Mouse (Mus musculus): ENCODE results near the gene Zfp870. TPM values are rescaled to one million over a fixed set of nuclear protein-coding genes. Genes with fewer than 3 reads are reported as not detected.

Zfp870 gene
- polyA plus RNA-seq (2012), result 0.01 TPM in 1 of 2 replicates, not detected in the other

- peak within 1 kb of the TSS; percentile 72 for H3K4me3 ChIP-seq (replicated peaks)
- H3K36me3 ChIP-seq (ENCODE audit: control insufficient read depth), result no peaks in the 10 kb centered on the region
- no peaks in the 10 kb centered on the region for H3K9me3 ChIP-seq (ENCODE audit: control insufficient read depth, low read length)
- H3K27me3 ChIP-seq (ENCODE audit: control insufficient read depth), result no peaks in the 10 kb centered on the region
- no peak for TF ChIP-seq GATA1 (IDR thresholded peaks at IDR 0.05; ENCODE audit: low read length)
- H3K4me1 ChIP-seq (ENCODE audit: control insufficient read depth), result peaks cover 17% of the 10 kb centered on the region
Measured at GRCm38 (mm10) chr17:32891239-32892180, at the start of gene Zfp870. Gene Zfp870 (minus strand): TSS chr17:32891642.

- no peak for TF ChIP-seq TAL1 (IDR thresholded peaks at IDR 0.05; ENCODE audit: low read length)
- no peak for TF ChIP-seq GATA1 (IDR thresholded peaks at IDR 0.05; ENCODE audit: low read length)
- Histone ChIP-seq H3K4me3 (replicated peaks) (no peak overlapping the region), H3K27me3 (ENCODE audit: control insufficient read depth) (no peaks in the 10 kb centered on the region), H3K36me3 (ENCODE audit: control insufficient read depth) (no peaks in the 10 kb centered on the region), H3K9me3 (ENCODE audit: control insufficient read depth, low read length) (no peaks in the 10 kb centered on the region), H3K4me1 (ENCODE audit: control insufficient read depth) (no peaks in the 10 kb centered on the region)
Measured at GRCm38 (mm10) chr17:32939831-32940230, 48.4 kb upstream of the Zfp870 start.

GRCm38 (mm10) chr17:32927803-32928202 lies 36.4 kb upstream of the Zfp870 start:
- H3K36me3 ChIP-seq (ENCODE audit: control insufficient read depth), result no peaks in the 10 kb centered on the region
- no peak overlapping the region for H3K4me3 ChIP-seq (replicated peaks)
- no peak for TF ChIP-seq GATA1 (IDR thresholded peaks at IDR 0.05; ENCODE audit: low read length)
- H3K9me3 ChIP-seq (ENCODE audit: control insufficient read depth, low read length), result no peaks in the 10 kb centered on the region
- H3K27me3 ChIP-seq (ENCODE audit: control insufficient read depth), result no peaks in the 10 kb centered on the region
- H3K4me1 ChIP-seq (ENCODE audit: control insufficient read depth), result peaks cover 5% of the 10 kb centered on the region

- Histone ChIP-seq H3K9me3 (ENCODE audit: control insufficient read depth, low read length) (no peaks in the 10 kb centered on the region), H3K4me3 (replicated peaks) (peak overlapping the region; percentile 50)
Measured at GRCm38 (mm10) chr17:32924658-32925312, 33.3 kb upstream of the Zfp870 start.

GRCm38 (mm10) chr17:32923681-32924080 lies 32.2 kb upstream of the Zfp870 start:
- TF ChIP-seq TAL1 (IDR thresholded peaks at IDR 0.05; ENCODE audit: low read length) (no peak), GATA1 (IDR thresholded peaks at IDR 0.05; ENCODE audit: low read length) (no peak)
- Histone ChIP-seq H3K9me3 (ENCODE audit: control insufficient read depth, low read length) (no peaks in the 10 kb centered on the region), H3K4me1 (ENCODE audit: control insufficient read depth) (peaks cover 5% of the 10 kb centered on the region), H3K4me3 (replicated peaks) (no peak overlapping the region), H3K36me3 (ENCODE audit: control insufficient read depth) (no peaks in the 10 kb centered on the region), H3K27me3 (ENCODE audit: control insufficient read depth) (no peaks in the 10 kb centered on the region)

More at GRCm38 (mm10) chr17:32924658-32925312, 33.3 kb upstream of the Zfp870 start:
- no peak for TF ChIP-seq TAL1 (IDR thresholded peaks at IDR 0.05; ENCODE audit: low read length)
- no peak for TF ChIP-seq GATA1 (IDR thresholded peaks at IDR 0.05; ENCODE audit: low read length)
- peaks cover 5% of the 10 kb centered on the region for H3K4me1 ChIP-seq (ENCODE audit: control insufficient read depth)
- no peaks in the 10 kb centered on the region for H3K36me3 ChIP-seq (ENCODE audit: control insufficient read depth)
- no peaks in the 10 kb centered on the region for H3K27me3 ChIP-seq (ENCODE audit: control insufficient read depth)

GRCm38 (mm10) chr17:32919123-32919522 lies 27.7 kb upstream of the Zfp870 start:
- H3K4me3 ChIP-seq (replicated peaks), result no peak overlapping the region
- H3K9me3 ChIP-seq (ENCODE audit: control insufficient read depth, low read length), result no peaks in the 10 kb centered on the region
- H3K4me1 ChIP-seq (ENCODE audit: control insufficient read depth), result no peaks in the 10 kb centered on the region
- H3K27me3 ChIP-seq (ENCODE audit: control insufficient read depth), result no peaks in the 10 kb centered on the region
- no peak for TF ChIP-seq GATA1 (IDR thresholded peaks at IDR 0.05; ENCODE audit: low read length)
- TF ChIP-seq TAL1 (IDR thresholded peaks at IDR 0.05; ENCODE audit: low read length), result no peak
- H3K36me3 ChIP-seq (ENCODE audit: control insufficient read depth), result no peaks in the 10 kb centered on the region

GRCm38 (mm10) chr17:32917131-32917530 lies 25.7 kb upstream of the Zfp870 start, which contains the start of gene Cyp4f14:
Gene Cyp4f14 (minus strand): TSS chr17:32917342.
- H3K27me3 ChIP-seq (ENCODE audit: control insufficient read depth), result no peaks in the 10 kb centered on the region
- H3K4me1 ChIP-seq (ENCODE audit: control insufficient read depth), result no peaks in the 10 kb centered on the region
- no peak within 1 kb of the TSS for H3K4me3 ChIP-seq (replicated peaks)
- H3K9me3 ChIP-seq (ENCODE audit: control insufficient read depth, low read length), result no peaks in the 10 kb centered on the region
- TF ChIP-seq TAL1 (IDR thresholded peaks at IDR 0.05; ENCODE audit: low read length), result no peak
- TF ChIP-seq GATA1 (IDR thresholded peaks at IDR 0.05; ENCODE audit: low read length), result no peak
- no peaks in the 10 kb centered on the region for H3K36me3 ChIP-seq (ENCODE audit: control insufficient read depth)

GRCm38 (mm10) chr17:32916075-32916474 lies 24.6 kb upstream of the Zfp870 start:
- H3K9me3 ChIP-seq (ENCODE audit: control insufficient read depth, low read length), result no peaks in the 10 kb centered on the region
- no peaks in the 10 kb centered on the region for H3K27me3 ChIP-seq (ENCODE audit: control insufficient read depth)
- no peaks in the 10 kb centered on the region for H3K4me1 ChIP-seq (ENCODE audit: control insufficient read depth)
- H3K36me3 ChIP-seq (ENCODE audit: control insufficient read depth), result no peaks in the 10 kb centered on the region
- no peak for TF ChIP-seq GATA1 (IDR thresholded peaks at IDR 0.05; ENCODE audit: low read length)
- TF ChIP-seq TAL1 (IDR thresholded peaks at IDR 0.05; ENCODE audit: low read length), result no peak
- no peak overlapping the region for H3K4me3 ChIP-seq (replicated peaks)

GRCm38 (mm10) chr17:32906172-32906571 lies 14.7 kb upstream of the Zfp870 start:
- Histone ChIP-seq H3K4me3 (replicated peaks) (no peak overlapping the region), H3K9me3 (ENCODE audit: control insufficient read depth, low read length) (no peaks in the 10 kb centered on the region), H3K4me1 (ENCODE audit: control insufficient read depth) (no peaks in the 10 kb centered on the region), H3K27me3 (ENCODE audit: control insufficient read depth) (peaks cover 5% of the 10 kb centered on the region; the same call in 1 of the 2 replicates), H3K36me3 (ENCODE audit: control insufficient read depth) (no peaks in the 10 kb centered on the region)
- TF ChIP-seq TAL1 (IDR thresholded peaks at IDR 0.05; ENCODE audit: low read length) (no peak), GATA1 (IDR thresholded peaks at IDR 0.05; ENCODE audit: low read length) (no peak)

All from erythroblast, embryonic 14.5 days (primary cell).